Mouse (Mus musculus) bone marrow, adult 2 months (tissue): Measurements from ENCODE around the gene Erc2.

Experiments used
- CTCF ChIP-seq: fragments of 200-500 bp; IDR thresholded peaks from 2 replicates; pipeline ENCODE4 v1.5.1; 2011; ENCODE audit warnings: low read length, control low read depth; ENCODE audit not compliant: control insufficient read depth, insufficient read depth
- POLR2A ChIP-seq: fragments of 200-500 bp; IDR thresholded peaks from 2 replicates; pipeline ENCODE4 v1.6.1; 2011; ENCODE audit warnings: low read depth, mild to moderate bottlenecking, control low read depth, low read length, borderline replicate concordance; ENCODE audit not compliant: control insufficient read depth

GRCm38 (mm10) chr14:28507471-28507870 lies 885.2 kb downstream of the Erc2 start:
- TF ChIP-seq CTCF (peak; percentile 23; the same call in 1 of the 2 replicates), POLR2A (no peak)
